Mouse (Mus musculus) heart, adult 2 months (tissue): ENCODE results near the gene Kdm4b. TPM values are rescaled to one million over a fixed set of nuclear protein-coding genes. Genes with fewer than 3 reads are reported as not detected.

Experiments used
- DNase-seq, 2 experiments: peaks; one replicate each; pipeline ENCODE4 v3.0.0; 2021
- H3K27ac ChIP-seq: fragments of 200-600 bp; 2 replicates; pipeline ENCODE4 v1.8.1; 2022
- H3K27me3 ChIP-seq: fragments of 200-500 bp; 2 replicates; pipeline ENCODE4 v1.6.1; 2012; ENCODE audit warnings: mild to moderate bottlenecking, low read length, inconsistent platforms, mixed read lengths; ENCODE audit not compliant: control insufficient read depth, insufficient read depth
- H3K36me3 ChIP-seq: fragments of 200-500 bp; 2 replicates; pipeline ENCODE4 v1.6.1; 2012; ENCODE audit warnings: low read length, inconsistent platforms; ENCODE audit not compliant: control insufficient read depth, insufficient read depth
- H3K4me1 ChIP-seq: fragments of 200-500 bp; 2 replicates; pipeline ENCODE4 v1.6.1; 2011; ENCODE audit warnings: low read length; ENCODE audit not compliant: control insufficient read depth, insufficient read depth
- H3K4me3 ChIP-seq: fragments of 200-600 bp; 2 replicates; pipeline ENCODE4 v1.8.1; 2022
- H3K79me2 ChIP-seq: fragments of 200-500 bp; replicated peaks from 2 replicates; pipeline ENCODE4 v1.6.1; 2012; ENCODE audit warnings: mild to moderate bottlenecking, inconsistent platforms, low read length, moderate library complexity, mixed read lengths; ENCODE audit not compliant: control insufficient read depth, insufficient read depth
- H3K9ac ChIP-seq: fragments of 200-500 bp; 2 replicates; pipeline ENCODE4 v1.6.1; 2012; ENCODE audit warnings: low read depth, mild to moderate bottlenecking, control low read depth, inconsistent platforms, low read length, mixed read lengths
- CTCF ChIP-seq: fragments of 200-600 bp; IDR thresholded peaks from 2 replicates; pipeline ENCODE4 v1.8.1; 2022; ENCODE audit warnings: antibody characterized with exemption, mild to moderate bottlenecking, moderate library complexity
- EP300 ChIP-seq: fragments of 200-500 bp; IDR thresholded peaks from 2 replicates; pipeline ENCODE4 v1.6.1; 2011; ENCODE audit warnings: low read depth, low read length, control low read depth; ENCODE audit not compliant: insufficient read depth
- POLR2A ChIP-seq: fragments of 200-500 bp; IDR thresholded peaks from 2 replicates; pipeline ENCODE4 v1.6.1; 2011; ENCODE audit warnings: mild to moderate bottlenecking, low read depth, low read length, control low read depth; ENCODE audit not compliant: insufficient read depth
- WGBS: fragments of 180-500 bp; shearing (Covaris S2); methylation state at CpG from one replicate; pipeline ENCODE4 v1.1.7; 2018; 5-methylcytosine and 5-hydroxymethylcytosine counted together
- intact Hi-C: fragments of 180-260 bp; cut with DNase I; formaldehyde crosslinking; loops from one replicate; pipeline ENCODE4 v1.15.1; 2025
- polyA plus RNA-seq: library from polyadenylated mRNA; depleted of rRNA; stranded (reverse); fragments of >200 nt; gene quantifications from 2 replicates; pipeline ENCODE4 v1.2.3, GENCODE M21; 2012
- total RNA-seq, 2 experiments: library from RNA; stranded (reverse); gene quantifications; 2 replicates each; pipeline ENCODE4 v1.2.3; 2021

Gene Kdm4b
- total and polyA plus RNA-seq, 3 experiments = 23.0 to 36.1 (median 26.2) TPM

DNA sequence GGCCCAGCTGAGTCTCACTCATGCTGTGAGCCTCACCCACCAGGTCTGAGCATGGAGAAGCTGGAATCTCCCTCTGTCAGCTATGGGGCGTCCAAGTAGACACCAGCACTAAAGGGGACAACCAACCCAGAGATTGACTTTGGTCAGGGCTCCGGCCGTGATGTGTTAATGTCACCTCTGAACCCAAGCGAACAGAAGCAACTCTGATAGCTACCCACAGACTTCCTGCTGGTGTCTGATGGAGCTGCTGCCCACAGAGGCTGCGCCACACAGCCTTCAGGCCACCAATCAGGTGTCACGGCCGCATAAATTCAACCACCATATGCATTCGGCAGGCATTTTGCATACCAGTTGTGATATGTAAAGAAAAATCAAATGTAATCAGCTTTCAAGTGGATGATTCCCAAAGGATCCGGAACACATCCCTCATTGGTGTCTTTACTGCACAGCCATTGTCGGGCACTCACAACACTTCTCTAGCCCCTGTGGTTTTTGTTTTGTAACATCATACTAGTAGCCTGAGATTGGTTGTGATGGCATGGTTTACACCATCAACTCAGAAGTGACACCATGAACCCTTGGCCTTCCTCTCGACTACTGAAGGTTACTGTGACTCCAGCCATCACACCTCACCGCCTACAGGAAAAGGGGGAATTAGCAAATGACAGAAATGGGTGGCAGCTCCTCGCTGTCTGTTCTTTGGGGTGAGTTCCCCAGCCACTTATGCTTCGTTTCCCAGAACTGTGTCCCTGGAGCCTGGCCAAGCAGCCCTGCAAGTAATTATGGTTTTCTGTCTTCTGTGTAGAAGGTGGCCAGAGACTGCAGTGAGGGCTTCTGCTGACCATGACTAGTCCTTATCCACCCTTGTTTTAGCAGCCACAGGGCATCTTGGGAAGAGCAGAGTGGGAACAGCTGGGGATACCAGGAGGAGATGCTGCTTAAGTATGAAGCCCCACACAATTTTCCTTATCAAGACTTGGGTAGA is 80.3 kb downstream of the Kdm4b start:
- Histone ChIP-seq H3K9ac (no peak overlapping the region), H3K4me3 (no peak overlapping the region), H3K4me1 (peaks cover 2% of the 10 kb centered on the region), H3K27ac (no peak overlapping the region), H3K27me3 (no peaks in the 10 kb centered on the region), H3K36me3 (no peaks in the 10 kb centered on the region), H3K79me2 (no peaks in the 10 kb centered on the region)
- TF ChIP-seq POLR2A (no peak), EP300 (no peak), CTCF (no peak)
- intact Hi-C loops = loop anchor here (5.0 kb wide), 1 partner anchor 146 kb away; the partner anchor contains the start of gene Gm20219
- DNase-seq = no peak
- WGBS = 82% methylated on average over 14 of the region's 14 CpGs

DNA sequence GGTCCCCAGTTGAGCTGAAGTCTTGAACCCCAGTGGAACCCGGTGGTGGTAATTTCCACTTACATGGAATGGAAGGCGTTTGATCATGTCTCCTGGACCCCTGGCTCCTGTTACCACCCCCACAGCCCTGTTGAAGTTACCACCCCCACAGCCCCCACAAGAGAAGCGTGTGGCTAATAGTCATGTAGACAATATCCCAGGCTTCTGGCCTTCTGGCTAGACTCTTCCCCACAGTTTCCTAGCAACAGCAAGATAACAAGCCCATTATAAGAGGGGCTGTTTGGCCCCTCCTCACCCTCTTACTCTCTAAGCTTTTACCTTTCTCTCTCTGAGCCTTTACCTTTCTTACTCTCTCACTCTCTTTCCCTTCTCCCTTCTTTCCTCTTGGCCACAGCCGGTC is 81.0 kb downstream of the Kdm4b start:
- H3K9ac ChIP-seq = no peak overlapping the region
- H3K27me3 ChIP-seq = no peaks in the 10 kb centered on the region
- no peaks in the 10 kb centered on the region for H3K36me3 ChIP-seq
- no peak overlapping the region for H3K4me3 ChIP-seq
- no peak for TF ChIP-seq CTCF
- no peak for TF ChIP-seq POLR2A
- TF ChIP-seq EP300 = no peak
- H3K27ac ChIP-seq = no peak overlapping the region
- no peak for DNase-seq
- H3K4me1 ChIP-seq = peaks cover 2% of the 10 kb centered on the region
- no peaks in the 10 kb centered on the region for H3K79me2 ChIP-seq
- 59% methylated on average over 4 of the region's 4 CpGs for WGBS
- intact Hi-C loops = loop anchor here (5.0 kb wide), 1 partner anchor 145 kb away; the partner anchor contains the start of gene Gm20219

DNA sequence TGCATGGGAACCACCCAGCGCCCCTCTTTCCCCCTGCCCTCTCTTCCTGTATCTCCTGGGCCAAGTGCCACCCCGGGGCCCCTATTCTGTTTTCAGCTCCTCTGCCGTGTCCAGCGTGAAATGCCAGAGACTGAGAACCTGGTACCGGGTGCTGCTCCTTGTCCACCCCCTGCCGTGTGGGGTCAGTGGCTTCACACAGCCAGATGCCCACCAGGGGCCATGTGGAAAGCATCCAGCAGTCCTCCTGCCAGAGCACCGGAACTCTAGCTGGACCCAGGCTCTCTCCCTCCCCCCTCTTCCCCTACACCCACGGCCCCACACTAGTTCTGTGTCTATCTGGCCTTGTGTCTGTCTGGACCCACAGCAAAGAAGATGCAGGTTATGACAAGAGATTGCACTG is 81.5 kb downstream of the Kdm4b start:
- Histone ChIP-seq H3K36me3 (no peaks in the 10 kb centered on the region), H3K4me3 (no peak overlapping the region), H3K4me1 (peaks cover 2% of the 10 kb centered on the region), H3K79me2 (no peaks in the 10 kb centered on the region), H3K27me3 (no peaks in the 10 kb centered on the region), H3K27ac (no peak overlapping the region), H3K9ac (no peak overlapping the region)
- intact Hi-C loops = loop anchor here (5.0 kb wide), 1 partner anchor 145 kb away; the partner anchor contains the start of gene Gm20219
- no peak for TF ChIP-seq CTCF
- no peak for TF ChIP-seq EP300
- no peak for TF ChIP-seq POLR2A
- WGBS = 28% methylated on average over 8 of the region's 8 CpGs
- no peak for DNase-seq

DNA sequence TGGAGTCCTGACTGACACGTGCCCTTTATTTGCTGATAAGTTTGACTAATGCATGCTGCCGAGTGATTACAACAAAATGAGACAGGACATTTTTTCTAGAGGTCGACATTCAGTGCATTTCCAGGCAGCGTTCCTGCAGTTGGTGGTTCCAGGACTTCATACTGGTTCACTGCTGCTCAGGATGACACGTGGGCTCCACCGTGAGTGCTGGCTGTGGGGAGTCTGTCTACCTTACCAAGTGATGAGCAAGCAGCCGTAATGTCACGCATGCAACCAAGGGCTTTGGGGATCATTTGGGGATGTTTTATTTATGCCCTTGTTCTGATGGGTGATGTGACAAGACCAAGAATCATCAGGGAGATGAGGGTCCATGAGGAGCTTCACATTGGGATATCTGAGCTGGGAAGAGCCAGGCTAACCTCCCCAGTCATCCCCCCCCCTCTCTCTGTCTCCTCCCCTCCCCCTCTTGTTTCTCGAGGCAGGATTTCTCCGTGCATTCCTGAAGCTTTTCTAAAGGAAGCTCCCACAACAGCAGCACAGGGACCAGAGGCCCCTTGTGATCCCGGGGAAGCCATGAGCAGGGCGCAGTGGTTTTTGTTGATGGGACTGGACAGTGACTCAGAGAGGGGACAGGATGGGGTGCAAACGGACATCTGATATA is 83.2 kb downstream of the Kdm4b start:
- DNase-seq = no peak
- no peaks in the 10 kb centered on the region for H3K27me3 ChIP-seq
- no peaks in the 10 kb centered on the region for H3K36me3 ChIP-seq
- no peak overlapping the region for H3K4me3 ChIP-seq
- H3K9ac ChIP-seq = no peak overlapping the region
- H3K4me1 ChIP-seq = peaks cover 2% of the 10 kb centered on the region
- TF ChIP-seq POLR2A (no peak), CTCF (no peak), EP300 (no peak)
- H3K27ac ChIP-seq = no peak overlapping the region
- intact Hi-C loops = loop anchor here (5.0 kb wide), 1 partner anchor 143 kb away; the partner anchor contains the start of gene Gm20219
- no peaks in the 10 kb centered on the region for H3K79me2 ChIP-seq
- WGBS = 30% methylated on average over 13 of the region's 13 CpGs

DNA sequence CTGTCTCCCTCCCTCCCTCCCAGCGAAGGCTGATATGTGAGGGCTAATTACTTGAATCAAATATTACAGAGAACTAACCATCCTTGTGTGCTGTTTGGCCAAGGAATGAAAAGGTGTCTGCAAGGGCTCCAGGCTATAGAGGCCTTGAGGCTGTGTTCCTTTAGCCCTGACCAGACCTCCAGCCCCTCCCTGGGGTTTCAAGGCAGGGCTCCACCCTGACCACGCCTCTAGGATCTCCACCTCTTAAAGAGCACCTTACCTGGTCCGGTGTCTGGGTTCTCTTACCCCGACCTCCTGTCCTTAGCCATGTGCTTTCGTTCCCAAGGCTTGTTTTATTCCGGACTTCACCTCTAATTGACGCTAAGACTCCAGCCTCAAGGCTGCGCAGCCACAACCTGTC is 83.9 kb downstream of the Kdm4b start:
- no peaks in the 10 kb centered on the region for H3K79me2 ChIP-seq
- TF ChIP-seq POLR2A (no peak), EP300 (no peak), CTCF (no peak)
- no peaks in the 10 kb centered on the region for H3K36me3 ChIP-seq
- H3K4me3 ChIP-seq = no peak overlapping the region
- H3K4me1 ChIP-seq = peaks cover 2% of the 10 kb centered on the region
- no peak overlapping the region for H3K27ac ChIP-seq
- no peaks in the 10 kb centered on the region for H3K27me3 ChIP-seq
- WGBS = 54% methylated on average over 8 of the region's 8 CpGs
- intact Hi-C loops = loop anchor here (5.0 kb wide), 1 partner anchor 143 kb away; the partner anchor contains the start of gene Gm20219
- no peak for DNase-seq
- no peak overlapping the region for H3K9ac ChIP-seq

DNA sequence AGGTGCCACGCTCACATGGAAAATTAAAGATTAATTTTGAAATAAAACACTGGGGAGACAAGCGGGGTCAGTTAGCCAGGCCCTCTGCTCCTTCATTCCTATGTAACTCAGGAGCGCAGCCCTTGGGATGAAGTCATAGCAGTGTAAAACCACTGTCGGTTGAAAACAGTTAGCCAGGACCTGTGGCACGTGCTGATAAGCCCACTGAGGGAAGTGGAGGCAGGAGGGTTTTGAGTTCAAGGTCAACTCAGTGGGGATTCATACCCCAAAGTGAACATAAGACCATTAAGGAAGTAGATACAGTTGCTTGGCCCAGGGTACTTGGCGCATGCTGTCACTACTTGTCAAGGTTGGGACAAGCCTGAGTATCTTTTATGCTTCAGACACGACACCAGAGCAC is 85.6 kb downstream of the Kdm4b start:
- intact Hi-C loops = no loop called here
- Histone ChIP-seq H3K27ac (no peak overlapping the region), H3K9ac (no peak overlapping the region), H3K79me2 (no peaks in the 10 kb centered on the region), H3K36me3 (no peaks in the 10 kb centered on the region), H3K4me3 (no peak overlapping the region), H3K4me1 (peaks cover 2% of the 10 kb centered on the region), H3K27me3 (no peaks in the 10 kb centered on the region)
- no peak for TF ChIP-seq CTCF
- TF ChIP-seq POLR2A = no peak
- no peak for TF ChIP-seq EP300
- no peak for DNase-seq
- 97% methylated on average over 7 of the region's 7 CpGs for WGBS
